Mouse (Mus musculus): Measurements from ENCODE around the gene Vnn1. TPM values are rescaled to one million over a fixed set of nuclear protein-coding genes. Genes with fewer than 3 reads are reported as not detected.

The Vnn1 gene
- polyA plus RNA-seq, 1 experiment from 2014 or later, result 2.5 TPM

DNA sequence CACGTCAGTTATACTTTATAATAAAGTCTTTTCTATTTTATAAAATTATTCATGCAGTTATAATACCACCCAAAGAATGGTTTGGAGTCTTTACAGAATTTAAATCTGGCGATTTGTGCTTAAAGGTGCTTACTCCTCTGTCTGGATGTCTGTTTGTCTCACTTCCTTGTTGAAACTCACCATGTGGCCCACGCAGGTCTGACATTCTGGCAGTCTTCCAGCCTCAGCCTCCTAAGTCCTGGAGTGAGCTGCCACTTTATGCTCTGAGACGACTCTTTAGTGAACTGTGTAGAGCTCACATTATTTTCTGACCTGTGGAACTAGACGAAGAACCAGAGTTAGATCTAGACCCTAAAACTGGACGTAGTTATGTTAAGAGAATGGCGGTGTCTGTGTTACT lies 53.5 kb downstream of the Vnn1 start:
- whole genome bisulfite sequencing, result 53% methylated on average over 7 of the region's 7 CpGs
- Histone ChIP-seq H3K4me1 (ENCODE audit: control insufficient read depth, insufficient read depth, low read length) (peaks cover 4% of the 10 kb centered on the region; the same call in 1 of the 2 replicates), H3K36me3 (ENCODE audit: control insufficient read depth, insufficient read depth, low read length) (no peaks in the 10 kb centered on the region), H3K27ac (ENCODE audit: low read length) (no peak overlapping the region), H3K4me2 (replicated peaks; ENCODE audit: low read depth, low read length) (no peak overlapping the region), H3K27me3 (ENCODE audit: control insufficient read depth, insufficient read depth, low read length) (no peaks in the 10 kb centered on the region), H3K4me3 (ENCODE audit: low read depth, low read length) (no peak overlapping the region), H3K9ac (replicated peaks; ENCODE audit: low read depth, low read length) (no peak overlapping the region), H3K9me3 (ENCODE audit: control insufficient read depth, low read depth, low read length) (no peaks in the 10 kb centered on the region)
- ATAC-seq (ENCODE audit: insufficient number of reproducible peaks, insufficient read depth, low FRiP score, low read depth), result no peak

GRCm38 (mm10) chr10:23949508-23950005 lies 55.1 kb downstream of the Vnn1 start, which contains the start of gene Taar3:
Gene Taar3 (plus strand): TSS chr10:23949558.
- Histone ChIP-seq H3K27ac (ENCODE audit: low read length) (no peak within 1 kb of the TSS), H3K4me3 (ENCODE audit: low read depth, low read length) (no peak within 1 kb of the TSS), H3K4me2 (replicated peaks; ENCODE audit: low read depth, low read length) (no peak within 1 kb of the TSS), H3K4me1 (ENCODE audit: control insufficient read depth, insufficient read depth, low read length) (peaks cover 4% of the 10 kb centered on the region; the same call in 1 of the 2 replicates), H3K27me3 (ENCODE audit: control insufficient read depth, insufficient read depth, low read length) (no peaks in the 10 kb centered on the region), H3K9ac (replicated peaks; ENCODE audit: low read depth, low read length) (no peak within 1 kb of the TSS), H3K36me3 (ENCODE audit: control insufficient read depth, insufficient read depth, low read length) (no peaks in the 10 kb centered on the region), H3K9me3 (ENCODE audit: control insufficient read depth, low read depth, low read length) (no peaks in the 10 kb centered on the region)
- WGBS, result 82% methylated on average over 16 of the region's 16 CpGs
- ATAC-seq (ENCODE audit: insufficient number of reproducible peaks, insufficient read depth, low FRiP score, low read depth), result no peak

- no peak overlapping the region for H3K9ac ChIP-seq (replicated peaks; ENCODE audit: low read depth, low read length)
- 76% methylated on average over 6 of the region's 6 CpGs for WGBS
- no peak overlapping the region for H3K4me3 ChIP-seq (ENCODE audit: low read depth, low read length)
- no peak overlapping the region for H3K4me2 ChIP-seq (replicated peaks; ENCODE audit: low read depth, low read length)
- peaks cover 4% of the 10 kb centered on the region; the same call in 1 of the 2 replicates for H3K4me1 ChIP-seq (ENCODE audit: control insufficient read depth, insufficient read depth, low read length)
- no peaks in the 10 kb centered on the region for H3K27me3 ChIP-seq (ENCODE audit: control insufficient read depth, insufficient read depth, low read length)
- ATAC-seq (ENCODE audit: insufficient number of reproducible peaks, insufficient read depth, low FRiP score, low read depth), result no peak
- H3K9me3 ChIP-seq (ENCODE audit: control insufficient read depth, low read depth, low read length), result no peaks in the 10 kb centered on the region
- H3K36me3 ChIP-seq (ENCODE audit: control insufficient read depth, insufficient read depth, low read length), result no peaks in the 10 kb centered on the region
- H3K27ac ChIP-seq (ENCODE audit: low read length), result no peak overlapping the region
These were observed 57.2 kb downstream of the Vnn1 start for GRCm38 (mm10) chr10:23951714-23952113.

Other genes starting within 250 kb of the Vnn1 start
- 247 and 248 TPM in 2 replicates for gene Rps12, start 107.4 kb upstream of the Vnn1 start, polyA plus RNA-seq (2014; fragmentation: Nextera tagmentation; extraction: Ambion mirVana)
- gene Slc18b1, start 97.7 kb upstream of the Vnn1 start, polyA plus RNA-seq (2014; fragmentation: Nextera tagmentation; extraction: Ambion mirVana), result 17.3 and 23.7 TPM in 2 replicates
- 0.27 TPM in 1 of 2 replicates, not detected in the other for gene Vnn3, start 43.2 kb upstream of the Vnn1 start, polyA plus RNA-seq (2014; fragmentation: Nextera tagmentation; extraction: Ambion mirVana)
- not detected in 2 replicates for gene Taar1, start 25.7 kb downstream of the Vnn1 start, polyA plus RNA-seq (2014; fragmentation: Nextera tagmentation; extraction: Ambion mirVana)
- gene Taar2, start 43.9 kb downstream of the Vnn1 start, polyA plus RNA-seq (2014; fragmentation: Nextera tagmentation; extraction: Ambion mirVana), result not detected in 2 replicates
- gene Taar3, start 54.9 kb downstream of the Vnn1 start, polyA plus RNA-seq (2014; fragmentation: Nextera tagmentation; extraction: Ambion mirVana), result not detected in 2 replicates
- not detected in 2 replicates for gene Taar4, start 65.8 kb downstream of the Vnn1 start, polyA plus RNA-seq (2014; fragmentation: Nextera tagmentation; extraction: Ambion mirVana)
- gene Taar5, start 76.0 kb downstream of the Vnn1 start, polyA plus RNA-seq (2014; fragmentation: Nextera tagmentation; extraction: Ambion mirVana), result not detected in 2 replicates
- not detected in 2 replicates for gene Taar6, start 91.0 kb downstream of the Vnn1 start, polyA plus RNA-seq (2014; fragmentation: Nextera tagmentation; extraction: Ambion mirVana)
- gene Taar7a, start 98.8 kb downstream of the Vnn1 start, polyA plus RNA-seq (2014; fragmentation: Nextera tagmentation; extraction: Ambion mirVana), result not detected in 2 replicates
- not detected in 2 replicates for gene Taar7b, start 105.3 kb downstream of the Vnn1 start, polyA plus RNA-seq (2014; fragmentation: Nextera tagmentation; extraction: Ambion mirVana)
- not detected in 2 replicates for gene Taar7d, start 132.5 kb downstream of the Vnn1 start, polyA plus RNA-seq (2014; fragmentation: Nextera tagmentation; extraction: Ambion mirVana)
- gene Taar7e, start 142.9 kb downstream of the Vnn1 start, polyA plus RNA-seq (2014; fragmentation: Nextera tagmentation; extraction: Ambion mirVana), result not detected in 2 replicates
- not detected in 2 replicates for gene Taar7f, start 154.8 kb downstream of the Vnn1 start, polyA plus RNA-seq (2014; fragmentation: Nextera tagmentation; extraction: Ambion mirVana)
- gene Taar8a, start 181.8 kb downstream of the Vnn1 start, polyA plus RNA-seq (2014; fragmentation: Nextera tagmentation; extraction: Ambion mirVana), result not detected in 2 replicates
- not detected in 2 replicates for gene Taar8b, start 197.6 kb downstream of the Vnn1 start, polyA plus RNA-seq (2014; fragmentation: Nextera tagmentation; extraction: Ambion mirVana)
- gene Taar8c, start 207.2 kb downstream of the Vnn1 start, polyA plus RNA-seq (2014; fragmentation: Nextera tagmentation; extraction: Ambion mirVana), result not detected in 2 replicates
- not detected in 2 replicates for gene Taar9, start 214.8 kb downstream of the Vnn1 start, polyA plus RNA-seq (2014; fragmentation: Nextera tagmentation; extraction: Ambion mirVana)